Mouse (Mus musculus) neural tube, embryonic 11.5 days (tissue): ENCODE measurements around the gene Rwdd2b. TPM values are rescaled to one million over a fixed set of nuclear protein-coding genes. Genes with fewer than 3 reads are reported as not detected.

Experiments
- ATAC-seq: fragments of 200-750 bp; cut with Nextera tagmentation; 2 replicates; pipeline ENCODE4 v1.8.0; 2017; ENCODE audit warnings: moderate number of reproducible peaks, mild to moderate bottlenecking, moderate TSS enrichment, moderate library complexity; ENCODE audit not compliant: insufficient read depth, low FRiP score, low TSS enrichment
- DNase-seq: peaks from one replicate; pipeline ENCODE4 v3.0.0-alpha.2; 2015; ENCODE audit warnings: low spot score
- H3K27ac ChIP-seq: fragments of 300-500 bp; sonication (generic); 2 replicates; pipeline ENCODE4 v1.5.1; 2014; ENCODE audit warnings: low read depth, mild to moderate bottlenecking, low read length
- H3K27me3 ChIP-seq: fragments of 300-500 bp; sonication (generic); 2 replicates; pipeline ENCODE4 v1.6.1; 2014; ENCODE audit warnings: mild to moderate bottlenecking, low read length, mixed read lengths; ENCODE audit not compliant: control insufficient read depth, insufficient read depth
- H3K36me3 ChIP-seq: fragments of 300-500 bp; sonication (generic); 2 replicates; pipeline ENCODE4 v1.6.1; 2014; ENCODE audit warnings: mild to moderate bottlenecking, low read length, moderate library complexity, mixed read lengths; ENCODE audit not compliant: control insufficient read depth, insufficient read depth
- H3K4me1 ChIP-seq: fragments of 300-500 bp; sonication (generic); 2 replicates; pipeline ENCODE4 v1.6.1; 2014; ENCODE audit warnings: low read length, mixed read lengths; ENCODE audit not compliant: control insufficient read depth, insufficient read depth
- H3K4me2 ChIP-seq: fragments of 300-500 bp; sonication (generic); 2 replicates; pipeline ENCODE4 v1.6.1; 2014; ENCODE audit warnings: low read depth, mild to moderate bottlenecking, moderate library complexity
- H3K4me3 ChIP-seq: fragments of 300-500 bp; sonication (generic); 2 replicates; pipeline ENCODE4 v1.5.1; 2014; ENCODE audit warnings: low read depth, low read length
- H3K9ac ChIP-seq: fragments of 300-500 bp; sonication (generic); 2 replicates; pipeline ENCODE4 v1.6.1; 2014; ENCODE audit warnings: mild to moderate bottlenecking, low read length
- H3K9me3 ChIP-seq: fragments of 300-500 bp; sonication (generic); 2 replicates; pipeline ENCODE4 v1.6.1; 2016; ENCODE audit warnings: low read length; ENCODE audit not compliant: control insufficient read depth
- WGBS: fragments of 180-500 bp; shearing (Covaris S2); extraction: QIAGEN DNeasy Blood & Tissue Kit; methylation state at CpG from one replicate; pipeline ENCODE4 v1.1.7; 2014; 5-methylcytosine and 5-hydroxymethylcytosine counted together
- polyA plus RNA-seq: library from polyadenylated mRNA; unstranded; fragments of >200 nt; fragmentation: Nextera tagmentation; extraction: Ambion mirVana; gene quantifications from 2 replicates; pipeline ENCODE4 v1.2.1, GENCODE M21; 2014

Rwdd2b gene
- polyA plus RNA-seq, 1 experiment from 2014 or later = 13.3 TPM

DNA sequence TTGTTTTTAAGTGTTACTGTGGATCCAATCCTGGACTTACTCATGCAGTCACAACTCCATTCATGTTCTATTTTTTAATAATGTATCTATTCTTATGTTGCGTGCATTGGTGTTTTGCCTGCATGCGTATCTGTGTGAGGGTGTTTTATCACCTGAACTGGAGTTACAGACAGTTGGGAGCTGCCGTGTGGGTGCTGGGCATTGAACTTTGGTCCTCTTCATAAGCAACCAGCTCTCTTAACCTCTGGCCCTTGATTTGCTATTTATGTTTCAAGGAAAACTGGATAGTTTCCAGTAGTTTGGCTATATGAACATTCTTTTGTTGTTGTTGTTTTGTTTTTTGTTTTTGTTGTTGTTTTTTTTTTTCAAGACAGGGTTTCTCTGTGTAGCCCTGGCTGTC lies 5.2 kb upstream of the Rwdd2b start:
- WGBS = 94% methylated on average over 3 of the region's 3 CpGs
- no peak overlapping the region for H3K27ac ChIP-seq
- H3K9ac ChIP-seq = no peak overlapping the region
- no peak overlapping the region for H3K4me2 ChIP-seq
- H3K4me1 ChIP-seq = no peaks in the 10 kb centered on the region
- no peak for ATAC-seq
- no peaks in the 10 kb centered on the region for H3K27me3 ChIP-seq
- no peak for DNase-seq
- H3K36me3 ChIP-seq = no peaks in the 10 kb centered on the region
- H3K9me3 ChIP-seq = no peaks in the 10 kb centered on the region
- no peak overlapping the region for H3K4me3 ChIP-seq

DNA sequence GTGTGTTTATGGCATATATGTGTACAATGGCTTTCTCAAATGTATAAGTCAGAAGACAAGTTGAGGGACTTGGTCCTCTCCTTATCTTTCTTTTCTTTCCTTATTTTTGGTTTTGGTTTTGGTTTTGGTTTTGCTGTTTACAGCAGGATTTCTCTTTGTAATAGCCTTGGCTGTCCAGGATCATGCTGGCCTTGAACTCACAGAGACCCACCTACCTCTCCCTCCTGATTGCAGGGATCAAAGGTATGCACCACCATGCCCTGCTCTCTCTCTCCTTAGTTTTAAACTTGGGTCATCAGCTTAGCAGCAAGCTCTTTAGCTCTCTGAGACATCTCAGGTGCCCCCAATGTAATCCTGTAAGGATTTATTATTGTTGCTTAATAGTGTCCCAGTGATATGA lies 4.7 kb upstream of the Rwdd2b start:
- H3K9ac ChIP-seq = no peak overlapping the region
- no peak overlapping the region for H3K4me3 ChIP-seq
- ATAC-seq = no peak
- no peak for DNase-seq
- no peak overlapping the region for H3K4me2 ChIP-seq
- H3K4me1 ChIP-seq = no peaks in the 10 kb centered on the region
- no peaks in the 10 kb centered on the region for H3K36me3 ChIP-seq
- H3K27me3 ChIP-seq = no peaks in the 10 kb centered on the region
- no peaks in the 10 kb centered on the region for H3K9me3 ChIP-seq
- H3K27ac ChIP-seq = no peak overlapping the region

DNA sequence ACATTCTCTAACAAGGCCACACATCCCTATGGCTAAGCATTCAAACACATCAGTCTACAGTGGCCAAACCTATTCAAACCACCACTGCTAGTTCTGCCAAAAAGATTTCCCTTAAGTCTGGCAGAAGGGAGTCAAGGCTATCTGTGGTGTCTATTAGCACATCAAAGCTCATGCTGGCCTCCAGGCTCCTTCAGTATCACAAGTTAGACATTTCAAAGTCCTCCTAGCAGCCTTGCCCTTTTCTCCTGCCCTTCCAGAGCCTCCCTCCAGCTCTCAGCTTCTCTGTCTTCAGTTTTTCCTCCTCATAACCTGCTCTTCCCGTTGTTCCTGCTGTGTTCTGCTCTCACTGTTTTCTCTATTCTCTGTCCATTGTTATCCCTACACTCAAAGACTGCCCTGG lies 3.7 kb upstream of the Rwdd2b start:
- no peaks in the 10 kb centered on the region for H3K9me3 ChIP-seq
- 29% methylated on average over 1 of the region's 1 CpGs for WGBS
- H3K4me2 ChIP-seq = no peak overlapping the region
- H3K36me3 ChIP-seq = no peaks in the 10 kb centered on the region
- H3K27me3 ChIP-seq = no peaks in the 10 kb centered on the region
- H3K4me1 ChIP-seq = no peaks in the 10 kb centered on the region
- H3K27ac ChIP-seq = no peak overlapping the region
- no peak overlapping the region for H3K9ac ChIP-seq
- ATAC-seq (no peak), DNase-seq (no peak)
- no peak overlapping the region for H3K4me3 ChIP-seq

DNA sequence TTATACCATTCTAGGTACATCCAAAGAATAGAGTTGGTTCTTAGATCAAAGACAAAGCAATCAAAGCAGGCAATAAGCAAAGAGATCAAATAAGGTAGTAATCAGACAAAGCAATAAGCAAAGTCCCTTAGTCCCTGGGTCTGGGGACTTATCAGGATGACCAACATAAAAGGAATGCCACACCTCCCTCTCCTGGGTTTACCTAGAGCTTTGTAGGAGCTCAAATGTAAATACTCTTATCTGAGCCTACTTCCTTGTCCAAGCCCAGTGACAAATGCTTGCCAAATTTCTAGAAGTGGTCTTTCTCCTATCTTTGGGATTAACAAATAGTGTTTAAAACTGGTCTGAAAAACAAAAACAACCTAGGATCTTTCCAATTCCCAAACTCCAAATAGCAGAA lies 2.9 kb upstream of the Rwdd2b start:
- Histone ChIP-seq H3K27me3 (no peaks in the 10 kb centered on the region), H3K9ac (no peak overlapping the region), H3K4me1 (no peaks in the 10 kb centered on the region), H3K4me3 (no peak overlapping the region), H3K4me2 (no peak overlapping the region), H3K9me3 (no peaks in the 10 kb centered on the region), H3K27ac (no peak overlapping the region), H3K36me3 (no peaks in the 10 kb centered on the region)
- no peak for ATAC-seq
- DNase-seq = no peak

DNA sequence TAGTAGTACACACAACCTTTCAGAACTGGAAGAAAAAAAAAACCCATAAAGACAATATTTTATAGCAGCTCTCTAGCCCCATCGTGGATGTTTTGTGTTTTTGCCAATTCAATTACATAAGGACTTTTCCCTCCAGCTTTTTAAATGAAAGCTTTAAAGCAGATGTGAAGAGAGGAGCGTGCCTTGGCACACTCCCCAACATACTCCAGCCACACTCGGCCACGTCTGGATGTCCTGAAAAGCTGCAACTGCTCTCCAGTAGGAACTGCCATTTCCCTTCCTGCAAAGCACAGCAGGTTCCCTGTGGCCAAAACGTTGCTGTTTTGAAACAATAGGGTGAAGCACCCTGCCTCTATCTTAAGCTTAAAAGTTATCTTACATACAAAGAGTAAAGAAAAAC lies 1.9 kb upstream of the Rwdd2b start:
- ATAC-seq = no peak
- H3K27ac ChIP-seq = no peak overlapping the region
- no peaks in the 10 kb centered on the region for H3K36me3 ChIP-seq
- no peak for DNase-seq
- H3K9ac ChIP-seq = no peak overlapping the region
- no peaks in the 10 kb centered on the region for H3K9me3 ChIP-seq
- H3K27me3 ChIP-seq = no peaks in the 10 kb centered on the region
- no peak overlapping the region for H3K4me2 ChIP-seq
- no peak overlapping the region for H3K4me3 ChIP-seq
- 52% methylated on average over 5 of the region's 5 CpGs for WGBS
- no peaks in the 10 kb centered on the region for H3K4me1 ChIP-seq

DNA sequence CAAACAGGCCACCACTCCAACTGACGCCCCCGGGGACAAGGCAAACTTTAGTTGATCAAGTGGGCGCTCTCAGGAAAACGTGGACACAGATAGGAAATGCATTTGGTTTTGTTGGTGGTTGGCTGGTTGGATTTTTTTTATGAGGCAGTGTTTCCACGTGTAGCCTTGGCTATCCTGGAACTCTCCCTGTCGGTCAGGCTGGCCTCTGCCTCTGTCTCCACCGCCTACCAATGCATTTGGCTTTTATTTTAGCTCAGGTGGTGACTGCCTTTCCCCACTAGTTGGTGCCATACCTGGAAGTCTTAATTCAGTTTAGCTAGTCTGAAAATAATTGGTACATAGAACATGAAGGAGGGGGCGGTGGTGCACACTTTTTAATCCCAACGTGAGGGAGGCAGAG lies 716 bp upstream of the Rwdd2b start:
- Histone ChIP-seq H3K36me3 (no peaks in the 10 kb centered on the region), H3K4me3 (peak overlapping the region; percentile 75), H3K27me3 (no peaks in the 10 kb centered on the region), H3K27ac (no peak overlapping the region), H3K9me3 (no peaks in the 10 kb centered on the region), H3K4me1 (no peaks in the 10 kb centered on the region), H3K4me2 (peak overlapping the region; percentile 78), H3K9ac (peak overlapping the region; percentile 85)
- ATAC-seq (no peak), DNase-seq (no peak)
- WGBS = 31% methylated on average over 9 of the region's 9 CpGs

DNA sequence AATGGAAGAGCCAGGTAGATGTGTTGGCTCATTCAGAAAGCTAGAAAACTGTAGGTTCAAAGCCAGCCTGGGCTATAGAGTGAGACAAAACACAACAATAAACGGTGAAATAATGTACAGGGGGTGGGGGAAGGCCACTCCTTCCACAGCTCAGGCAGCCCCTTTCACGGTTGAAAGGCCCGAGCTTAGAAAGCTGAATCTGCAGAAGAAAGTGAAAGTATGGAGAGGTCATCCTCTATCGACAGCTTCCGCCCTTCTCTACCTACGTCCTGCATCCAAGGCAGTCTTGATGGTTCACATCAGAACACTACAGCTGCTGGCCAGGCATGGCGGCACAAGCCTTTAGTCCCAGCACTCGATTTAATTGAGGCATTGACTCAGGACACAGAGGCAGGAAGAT lies 1.7 kb downstream of the Rwdd2b start:
- H3K4me2 ChIP-seq = no peak overlapping the region
- H3K9me3 ChIP-seq = no peaks in the 10 kb centered on the region
- H3K27ac ChIP-seq = no peak overlapping the region
- no peaks in the 10 kb centered on the region for H3K36me3 ChIP-seq
- no peak overlapping the region for H3K9ac ChIP-seq
- DNase-seq (no peak), ATAC-seq (no peak)
- WGBS = 90% methylated on average over 8 of the region's 8 CpGs
- H3K4me3 ChIP-seq = no peak overlapping the region
- H3K27me3 ChIP-seq = no peaks in the 10 kb centered on the region
- H3K4me1 ChIP-seq = no peaks in the 10 kb centered on the region

DNA sequence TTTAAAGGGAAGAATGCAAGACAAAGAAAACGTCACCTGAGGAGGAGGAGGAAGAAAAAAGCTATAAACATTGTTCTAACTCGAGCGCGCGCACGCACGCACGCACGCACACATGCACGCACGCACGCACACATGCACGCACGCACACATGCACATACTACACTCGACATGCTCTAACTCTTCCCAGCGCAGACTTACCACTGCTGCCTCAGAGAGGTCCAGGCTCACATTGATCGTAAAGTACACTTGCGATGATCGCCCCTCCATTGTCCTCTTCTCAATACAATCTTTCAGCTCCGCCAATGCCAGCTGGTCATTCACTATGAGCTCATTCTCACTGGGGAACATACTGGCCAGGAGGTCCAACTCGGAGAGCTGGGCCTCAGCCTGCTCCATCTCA lies 3.3 kb downstream of the Rwdd2b start:
- Histone ChIP-seq H3K9ac (no peak overlapping the region), H3K4me2 (no peak overlapping the region), H3K36me3 (no peaks in the 10 kb centered on the region), H3K27ac (no peak overlapping the region), H3K9me3 (no peaks in the 10 kb centered on the region), H3K27me3 (no peaks in the 10 kb centered on the region), H3K4me1 (no peaks in the 10 kb centered on the region), H3K4me3 (no peak overlapping the region)
- 93% methylated on average over 21 of the region's 21 CpGs for WGBS
- ATAC-seq (no peak), DNase-seq (no peak)

DNA sequence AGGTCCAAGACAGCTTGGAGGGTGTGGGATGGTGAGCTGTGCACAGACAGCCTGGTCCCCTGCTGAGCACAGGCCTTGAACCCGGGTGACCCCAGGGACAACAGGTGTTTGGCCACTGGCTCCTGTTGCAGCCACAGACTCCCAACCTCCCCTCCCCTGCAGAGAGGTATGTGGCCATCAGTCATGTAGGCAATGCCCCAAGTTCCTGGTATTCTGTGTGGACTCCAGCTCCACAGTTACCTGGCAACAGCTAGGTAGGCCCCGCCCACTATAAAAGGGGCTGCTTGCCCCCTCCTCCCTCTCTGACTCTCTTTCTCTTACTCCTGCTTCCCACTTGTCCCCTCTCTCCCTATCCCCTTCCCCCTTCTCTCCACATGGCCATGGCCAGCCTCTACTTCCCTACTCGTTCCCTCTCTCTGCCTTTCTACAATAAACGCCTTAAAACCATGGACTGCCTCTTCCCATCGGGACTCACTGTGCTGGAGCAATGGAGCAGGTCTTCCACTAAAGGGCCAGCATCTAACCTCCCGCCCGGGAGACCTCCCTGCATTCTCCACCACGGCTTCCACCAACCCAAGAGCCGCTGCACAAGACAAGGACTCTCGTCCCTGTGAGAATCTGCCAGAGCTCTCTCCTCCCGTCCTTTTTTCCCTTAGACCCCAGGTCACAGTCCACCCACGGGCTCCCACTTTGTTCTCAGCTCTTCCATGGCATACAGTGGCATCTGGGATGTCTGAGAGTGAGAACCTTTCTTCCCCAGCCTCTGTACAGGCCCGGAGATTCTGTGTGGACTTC lies 4.8 kb downstream of the Rwdd2b start:
- no peaks in the 10 kb centered on the region for H3K4me1 ChIP-seq
- H3K9me3 ChIP-seq = no peaks in the 10 kb centered on the region
- H3K36me3 ChIP-seq = no peaks in the 10 kb centered on the region
- no peak overlapping the region for H3K4me2 ChIP-seq
- no peaks in the 10 kb centered on the region for H3K27me3 ChIP-seq
- WGBS = 85% methylated on average over 13 of the region's 13 CpGs
- no peak overlapping the region for H3K27ac ChIP-seq
- H3K4me3 ChIP-seq = no peak overlapping the region
- H3K9ac ChIP-seq = no peak overlapping the region
- DNase-seq (no peak), ATAC-seq (no peak)
